ENCODE assay signal across 13 mouse cellular contexts in the genomic region with DNA sequence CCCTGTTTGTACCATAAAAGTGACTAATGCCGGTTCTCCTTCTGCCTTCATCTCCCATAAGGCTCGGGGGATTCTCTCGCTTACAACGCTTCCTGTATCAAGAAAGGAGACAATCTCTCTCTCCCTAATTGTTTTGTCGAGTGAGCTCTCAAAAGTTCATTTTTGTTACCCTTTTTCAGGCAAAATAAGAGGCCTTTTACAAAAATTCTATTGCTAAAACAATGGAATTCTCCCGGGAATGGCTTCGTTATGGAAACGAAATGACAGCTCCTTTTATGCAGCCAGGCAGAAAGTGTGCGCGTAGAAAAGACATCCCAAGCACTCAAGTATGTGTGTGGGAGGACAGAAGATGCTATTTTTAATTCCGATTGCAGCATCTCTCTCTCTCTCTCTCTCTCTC.
DNase-seq lines count a peak whose midpoint lies in the region; ATAC-seq and TF ChIP-seq lines count a peak whose summit lies in the region.
"Had no signal": no experiment of that assay in that cellular context is flagged by ENCODE, and none has a peak within 500 bp of the region (broad histone marks: within the 10 kb centered on the region; RNA-seq: fewer than 3 reads in every experiment).

No protein-coding gene starts in this region.

- H3K9ac ChIP-seq in forebrain, embryonic 13.5 days = no peak overlapping the region
- H3K9ac ChIP-seq: liver, embryonic 12.5 days had no signal

- H3K4me3 ChIP-seq in forebrain, embryonic 13.5 days = no peak overlapping the region
- H3K4me3 ChIP-seq in forebrain, embryonic 10.5 days = no peak overlapping the region
- H3K4me3 ChIP-seq in kidney, adult 2 months (ENCODE audit: insufficient read depth, low read depth, low read length) = no peak overlapping the region
- no peak overlapping the region for H3K4me3 ChIP-seq in thymus, adult 2 months (ENCODE audit: control insufficient read depth, insufficient read depth, low read length)
- H3K4me3 ChIP-seq: liver, embryonic 12.5 days had no signal

- no peak for TF ChIP-seq POLR2A in kidney, adult 2 months (IDR thresholded peaks at IDR 0.05; ENCODE audit: low read depth, low read length)
- no peak for TF ChIP-seq POLR2A in thymus, adult 2 months (IDR thresholded peaks at IDR 0.05; ENCODE audit: control insufficient read depth, extremely low read depth, insufficient read depth, low read length, poor library complexity)

- ATAC-seq in forebrain, embryonic 13.5 days = no peak
- ATAC-seq: liver, embryonic 12.5 days had no signal

- H3K4me1 ChIP-seq in forebrain, embryonic 13.5 days = 0 out of 2 replicates have a peak, but pooled peaks cover 4% of the 10 kb centered on the region
- H3K4me1 ChIP-seq in forebrain, embryonic 10.5 days = peaks cover 4% of the 10 kb centered on the region; the same call in 1 of the 2 replicates
- H3K4me1 ChIP-seq in kidney, adult 2 months (ENCODE audit: control insufficient read depth, insufficient read depth, low read length) = no peaks in the 10 kb centered on the region
- no peaks in the 10 kb centered on the region for H3K4me1 ChIP-seq in thymus, adult 2 months (replicated peaks; ENCODE audit: control insufficient read depth, insufficient read depth, low read length)
- H3K4me1 ChIP-seq: liver, embryonic 12.5 days had no signal

- no peak for DNase-seq in forebrain, embryonic 10.5 days (ENCODE audit: extremely low spot score, low spot score)
- DNase-seq in kidney, adult 2 months = peak; percentile 20
- no peak for DNase-seq in kidney, postnatal 14 days
- peak; percentile 76 for DNase-seq in Muller cell, postnatal 12 days (ENCODE audit: inconsistent ontology term)
- peak; percentile 49 to 77 for DNase-seq in left cerebral cortex, postnatal 25 days (ENCODE audit: low spot score in 2 of 2)
- DNase-seq in urinary bladder, postnatal 25 days (ENCODE audit: low spot score) = no peak
- DNase-seq in thymus, adult 2 months = no peak
- DNase-seq: adrenal gland, adult 2 months; cerebellum, adult 11-12 months; spleen, adult 18-20 months; thymus, postnatal 14 days had no signal

- no peaks in the 10 kb centered on the region for H3K27me3 ChIP-seq in forebrain, embryonic 13.5 days
- H3K27me3 ChIP-seq in forebrain, embryonic 10.5 days (ENCODE audit: poor library complexity, severe bottlenecking) = no peaks in the 10 kb centered on the region
- no peaks in the 10 kb centered on the region for H3K27me3 ChIP-seq in kidney, adult 2 months (replicated peaks; ENCODE audit: control insufficient read depth, insufficient read depth, low read length)
- H3K27me3 ChIP-seq in thymus, adult 2 months (ENCODE audit: control insufficient read depth, insufficient read depth, low read length) = no peaks in the 10 kb centered on the region
- H3K27me3 ChIP-seq: liver, embryonic 12.5 days had no signal

- 43% methylated on average over 11 of the region's 11 CpGs for WGBS in forebrain, embryonic 13.5 days
- 78% methylated on average over 11 of the region's 11 CpGs for WGBS in forebrain, embryonic 10.5 days
- 55% methylated on average over 11 of the region's 11 CpGs for WGBS in kidney, adult 2 months
- WGBS in thymus, adult 2 months = 93% methylated on average over 11 of the region's 11 CpGs

- no peaks in the 10 kb centered on the region for H3K9me3 ChIP-seq in forebrain, embryonic 13.5 days (replicated peaks)
- no peaks in the 10 kb centered on the region for H3K9me3 ChIP-seq in forebrain, embryonic 10.5 days
- H3K9me3 ChIP-seq: liver, embryonic 12.5 days had no signal

- H3K36me3 ChIP-seq in forebrain, embryonic 13.5 days (ENCODE audit: poor library complexity, severe bottlenecking) = no peaks in the 10 kb centered on the region
- no peaks in the 10 kb centered on the region for H3K36me3 ChIP-seq in forebrain, embryonic 10.5 days (replicated peaks)
- H3K36me3 ChIP-seq in kidney, adult 2 months (ENCODE audit: control insufficient read depth, insufficient read depth, low read length) = no peaks in the 10 kb centered on the region
- H3K36me3 ChIP-seq in thymus, adult 2 months (ENCODE audit: control insufficient read depth, insufficient read depth, low read length) = no peaks in the 10 kb centered on the region
- H3K36me3 ChIP-seq: liver, embryonic 12.5 days had no signal

- no peak for TF ChIP-seq CTCF in kidney, adult 2 months (conservative IDR thresholded peaks at IDR 0.05; ENCODE audit: insufficient read depth, insufficient read length, low read depth, low read length)
- TF ChIP-seq CTCF in thymus, adult 2 months (IDR thresholded peaks at IDR 0.05; ENCODE audit: borderline replicate concordance, control insufficient read depth, extremely low read depth, insufficient read depth, low read length, poor library complexity) = no peak

- peak overlapping the region; percentile 23 for H3K4me2 ChIP-seq in forebrain, embryonic 13.5 days
- H3K4me2 ChIP-seq: liver, embryonic 12.5 days had no signal

- intact Hi-C loops in left cerebral cortex, postnatal 25 days (cut with DNase I) = no loop called here

- H3K27ac ChIP-seq in forebrain, embryonic 13.5 days = peak overlapping the region; percentile 16; the same call in 1 of the 2 replicates
- no peak overlapping the region for H3K27ac ChIP-seq in forebrain, embryonic 10.5 days
- peak overlapping the region; percentile 45; the same call in 1 of the 2 replicates for H3K27ac ChIP-seq in kidney, adult 2 months (ENCODE audit: insufficient read depth, low read depth, low read length)
- H3K27ac ChIP-seq in thymus, adult 2 months (ENCODE audit: control insufficient read depth, insufficient read depth, low read length) = no peak overlapping the region
- H3K27ac ChIP-seq: liver, embryonic 12.5 days had no signal

Comparison
In these comparisons a context has a peak if more than half of its experiments do, and no peak if none do; other contexts are left out.
1. H3K27ac ChIP-seq: peak in forebrain, embryonic 13.5 days (single experiment) and kidney, adult 2 months (single experiment); none in forebrain, embryonic 10.5 days (single experiment) and thymus, adult 2 months (single experiment).
2. DNase-seq: peak in kidney, adult 2 months (single experiment), Muller cell, postnatal 12 days (single experiment) and left cerebral cortex, postnatal 25 days (2 of 2); none in forebrain, embryonic 10.5 days (single experiment), kidney, postnatal 14 days (single experiment), urinary bladder, postnatal 25 days (single experiment) and thymus, adult 2 months (single experiment).